Mouse (Mus musculus) fibroblast of lung, adult 2 months (primary cell): ENCODE measurements at regions not wholly inside any gene's neighbourhood (a gene's known extent, or its start where the extent isn't known, plus 50 kb on each side); places are given as distances from the start of the nearest gene placed in this dataset.

Source experiments
- DNase-seq: peaks from one replicate; pipeline ENCODE4 v3.0.0-alpha.2; 2011; ENCODE audit warnings: low read depth

DNA sequence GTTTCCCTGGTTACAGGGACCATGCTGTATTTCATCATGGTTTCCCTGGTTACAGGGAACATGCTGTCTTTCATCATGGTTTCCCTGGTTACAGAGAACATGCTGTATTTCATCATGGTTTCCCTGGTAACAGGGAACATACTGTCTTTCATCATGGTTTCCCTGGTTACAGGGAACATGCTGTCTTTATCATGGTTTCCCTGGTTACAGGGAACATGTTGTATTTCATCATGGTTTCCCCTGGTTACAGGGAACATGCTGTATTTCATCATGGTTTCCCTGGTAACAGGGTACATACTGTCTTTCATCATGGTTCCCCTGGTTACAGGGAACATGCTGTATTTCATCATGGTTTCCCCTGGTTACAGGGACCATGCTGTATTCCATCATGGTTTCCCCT is 1579.5 kb downstream of the 4930444P10Rik start:
- DNase-seq, result no peak

DNA sequence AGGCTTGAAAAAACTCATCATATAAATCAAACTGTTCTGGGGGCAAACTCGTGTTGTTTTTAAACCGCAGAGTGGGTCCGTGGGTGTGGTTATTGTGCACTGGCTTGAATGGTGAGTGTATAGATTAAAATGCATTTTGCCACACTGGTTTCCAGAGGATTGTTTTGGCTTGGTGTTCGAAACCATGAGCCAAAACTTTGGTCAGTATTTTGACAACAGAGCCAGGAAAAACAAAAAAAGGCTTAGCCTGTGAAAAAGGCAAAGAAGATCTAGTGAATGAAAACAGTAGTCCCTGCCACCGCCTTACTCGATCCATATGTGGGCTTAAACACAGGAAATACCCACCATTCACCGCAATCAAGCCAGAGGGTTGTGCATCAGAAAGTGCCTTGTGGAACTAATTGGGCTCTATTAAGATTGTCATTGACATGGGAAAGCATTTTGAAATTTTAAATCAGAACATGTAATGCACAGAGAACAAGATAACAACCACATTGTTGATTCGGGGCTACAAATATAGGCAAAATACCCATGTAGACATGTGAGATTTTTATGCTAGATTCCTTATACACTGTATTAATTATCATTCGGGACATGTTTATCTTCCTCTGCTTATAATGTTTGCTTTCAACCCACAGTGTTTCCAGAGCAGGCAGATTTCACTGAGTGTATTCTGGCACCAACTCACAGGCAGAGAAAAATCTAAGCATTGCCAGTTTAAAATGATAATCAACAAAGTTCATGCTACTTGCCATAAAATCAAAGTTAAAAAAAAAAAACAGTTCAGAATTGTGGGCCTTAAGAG is 1580.4 kb downstream of the 4930444P10Rik start:
- peak; percentile 67 for DNase-seq

DNA sequence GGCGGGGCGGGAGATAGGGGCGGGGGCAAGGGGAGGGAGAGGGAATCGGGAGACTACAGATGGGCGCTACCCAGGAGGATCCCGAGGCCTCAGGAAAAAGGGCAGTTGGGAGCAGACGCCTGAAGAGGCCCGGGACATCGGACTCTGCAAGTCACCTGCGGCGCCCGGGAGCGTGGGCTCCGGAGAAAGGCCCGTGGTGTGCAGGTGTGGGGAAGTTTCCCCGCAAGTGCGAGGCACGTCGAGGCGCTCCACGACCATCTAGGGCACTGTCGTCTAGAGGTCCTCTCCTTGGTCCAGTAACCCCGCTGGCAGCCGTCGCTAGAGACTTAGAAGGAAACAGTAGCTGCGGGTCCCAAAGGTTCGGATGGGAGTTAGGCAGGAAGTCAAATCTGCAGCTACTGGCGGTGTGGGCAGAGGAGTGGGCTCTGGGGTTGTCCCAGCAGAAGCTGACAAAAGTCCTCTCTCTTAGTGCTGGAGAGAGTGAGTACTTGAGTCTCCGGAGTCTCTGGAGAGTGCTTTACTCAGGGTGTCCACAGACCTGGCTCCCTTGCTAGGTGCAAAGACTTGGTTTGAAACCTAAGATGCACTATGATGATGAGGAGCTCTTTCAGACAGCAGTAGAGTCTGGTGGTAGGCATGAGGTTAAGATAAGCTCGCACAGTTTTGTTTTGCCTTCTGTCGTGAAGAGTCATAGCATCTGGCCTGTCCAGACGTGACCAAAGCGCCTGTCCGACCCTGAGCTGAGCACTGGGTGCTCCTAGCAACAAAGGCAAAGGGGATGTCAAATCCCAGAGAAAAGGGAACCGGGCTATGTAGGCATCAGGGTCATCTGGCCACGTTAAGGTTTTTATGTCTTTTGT is 1586.1 kb downstream of the 4930444P10Rik start:
- no peak for DNase-seq

DNA sequence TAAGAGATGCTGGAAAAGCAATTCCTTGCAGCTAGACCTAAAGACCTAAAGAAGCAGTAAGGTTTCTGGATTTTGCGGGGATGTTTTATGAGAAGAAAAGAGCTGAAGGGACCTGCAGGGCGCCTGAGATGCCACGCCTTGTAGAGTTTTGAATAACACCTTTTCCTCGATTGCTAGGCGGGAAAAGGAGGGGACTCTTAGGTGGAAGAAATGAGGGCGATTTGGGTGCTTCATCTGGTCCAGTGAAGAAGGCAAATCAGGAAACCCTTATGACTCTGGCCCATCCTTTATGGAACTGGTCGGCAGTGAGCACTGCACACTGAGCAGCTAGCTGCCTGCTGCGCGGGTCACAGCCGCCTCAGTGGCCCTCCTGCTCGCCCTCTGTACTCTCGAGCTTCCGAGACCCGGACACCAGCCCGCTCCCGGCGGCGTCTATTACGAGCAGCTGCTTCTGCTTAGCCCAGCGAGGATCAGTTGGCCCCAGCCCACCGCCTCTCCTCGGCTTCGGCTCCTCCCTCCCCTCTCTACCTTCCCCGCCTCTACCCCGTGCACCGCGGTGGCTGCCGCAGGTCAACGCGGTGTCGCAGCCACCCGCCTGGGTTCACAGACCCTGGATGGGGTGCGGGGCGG is 1586.8 kb downstream of the 4930444P10Rik start:
- DNase-seq, result no peak

DNA sequence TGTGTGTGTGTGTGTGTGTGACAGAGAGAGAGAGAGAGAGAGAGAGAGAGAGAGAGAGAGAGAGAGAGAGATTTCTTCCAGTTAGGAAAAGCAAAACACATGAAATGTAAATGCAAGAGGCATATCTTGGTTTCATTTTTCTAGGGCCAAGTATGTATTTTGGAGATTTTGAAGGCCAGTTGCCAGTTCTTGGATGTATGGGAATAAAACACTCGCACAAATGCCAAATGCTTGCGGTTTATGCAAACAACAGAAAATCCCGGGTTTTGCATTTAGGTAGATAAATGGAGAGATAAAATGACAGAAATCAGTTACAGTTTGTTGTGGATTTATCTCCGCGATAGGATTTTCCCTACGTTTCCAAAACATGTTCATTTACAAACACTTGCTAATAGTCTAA is 1587.4 kb downstream of the 4930444P10Rik start:
- DNase-seq, result no peak

DNA sequence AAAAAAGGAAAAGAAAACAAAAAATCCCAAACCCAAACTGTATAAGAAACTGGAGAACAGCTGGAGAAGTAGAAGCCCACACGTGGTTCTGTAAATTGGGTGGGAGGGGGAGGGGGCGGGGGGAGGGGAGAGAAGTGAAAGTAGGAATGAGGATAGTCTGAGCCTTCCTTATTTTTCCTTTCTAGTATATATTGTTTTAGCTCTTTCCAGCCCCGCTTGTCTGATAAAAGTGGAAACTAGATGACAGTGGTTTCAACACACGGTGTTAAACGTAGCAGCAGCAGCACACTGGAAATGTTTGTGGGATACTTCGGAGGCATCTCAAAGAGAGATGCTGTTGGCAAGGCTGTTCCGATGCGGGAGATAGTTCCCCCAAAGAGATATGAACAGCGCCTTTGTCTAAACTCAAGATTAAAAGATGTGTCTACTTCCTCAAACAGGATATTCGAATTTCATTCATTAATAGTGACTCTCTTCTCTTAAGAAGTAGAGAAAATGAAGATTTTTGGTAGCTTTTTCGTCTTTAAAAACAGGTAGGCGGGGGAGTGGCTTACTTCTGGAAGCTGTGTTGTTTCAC is 1588.3 kb downstream of the 4930444P10Rik start:
- no peak for DNase-seq

DNA sequence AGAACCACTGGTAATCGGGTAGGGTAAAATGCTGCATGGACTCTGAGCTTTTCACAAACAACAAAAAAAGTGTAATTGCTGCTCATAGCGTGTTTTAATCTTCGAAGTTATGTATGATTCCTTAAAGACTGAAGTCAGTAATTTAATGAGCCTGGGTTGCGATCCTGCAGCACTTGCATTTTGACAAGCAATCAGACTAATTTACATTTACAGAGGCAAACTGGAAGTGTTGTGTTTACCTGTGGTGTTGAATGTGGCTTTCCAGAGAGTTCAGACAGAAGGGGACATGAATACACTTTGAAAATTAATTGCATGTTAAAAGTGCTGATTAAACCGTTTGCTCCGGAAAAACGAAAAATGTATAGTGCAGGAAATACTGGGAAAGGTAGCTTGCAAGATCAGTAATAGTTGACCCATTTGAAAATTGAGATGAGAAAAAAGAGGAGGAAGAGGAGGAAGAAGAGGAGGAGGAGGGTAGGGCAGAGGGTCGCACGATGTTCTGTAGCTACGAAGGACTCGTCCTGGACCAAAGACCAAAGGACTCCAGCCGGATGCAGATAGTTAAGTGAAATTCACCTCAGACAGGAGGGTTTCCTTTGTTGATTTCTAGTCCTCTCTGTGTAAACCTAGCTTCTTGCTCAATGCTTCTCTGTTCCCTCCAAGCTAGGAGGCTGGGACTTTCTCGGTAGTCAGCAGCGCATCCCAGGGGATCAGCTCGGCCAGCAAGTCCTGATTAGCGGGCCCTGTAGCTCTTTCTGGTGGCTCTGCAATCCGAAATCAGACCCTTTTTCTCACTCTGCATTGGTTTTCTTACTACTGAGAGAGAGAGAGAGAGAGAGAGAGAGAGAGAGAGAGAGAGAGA is 1589.0 kb downstream of the 4930444P10Rik start:
- DNase-seq, result no peak

DNA sequence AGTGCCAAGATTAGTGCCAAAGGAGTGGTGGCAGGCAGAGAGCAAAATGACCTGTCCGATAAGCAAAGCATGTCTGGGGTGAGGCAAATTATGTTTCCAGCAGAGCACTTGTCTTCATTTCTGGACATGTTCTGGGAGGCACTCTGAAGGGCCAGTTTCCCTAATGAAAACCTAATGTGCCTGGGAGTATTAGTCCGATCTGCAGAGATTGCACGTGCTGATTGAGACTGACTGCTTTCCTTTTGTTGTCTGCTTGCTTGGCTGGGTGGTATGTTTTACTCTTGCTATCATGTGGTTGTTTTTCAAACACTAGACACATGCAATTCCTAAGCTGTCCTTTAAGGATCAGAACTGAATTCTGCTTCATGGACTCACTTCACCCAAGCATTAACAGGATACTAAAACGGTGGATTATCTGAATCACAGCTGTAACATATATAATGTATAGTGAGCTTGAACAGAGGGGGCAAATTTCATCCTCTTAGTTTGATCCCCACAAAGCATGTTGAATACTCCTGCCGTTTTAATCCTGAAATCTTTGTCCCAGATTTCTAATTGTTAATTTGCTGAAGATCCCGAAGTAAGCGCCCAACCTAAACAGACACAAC is 1589.8 kb downstream of the 4930444P10Rik start:
- no peak for DNase-seq

DNA sequence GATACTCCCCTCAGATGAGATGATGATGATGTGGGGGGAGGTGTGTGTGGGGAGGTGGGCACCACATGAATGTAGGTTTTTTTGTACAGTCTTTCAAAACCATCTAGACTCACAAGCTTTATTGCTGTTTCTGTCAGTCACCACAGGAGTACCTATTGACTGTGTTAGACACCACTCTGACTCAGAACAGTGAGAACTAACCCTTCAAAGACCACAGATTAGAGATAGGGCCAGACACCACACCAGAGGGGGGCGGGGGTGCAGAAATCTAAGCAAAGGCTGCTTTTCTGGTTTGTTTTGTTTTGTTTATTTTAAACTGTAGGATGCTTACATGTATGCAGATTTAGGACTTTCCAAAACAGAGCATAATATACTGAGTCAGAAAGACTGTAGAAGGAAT is 1594.0 kb downstream of the 4930444P10Rik start:
- DNase-seq, result no peak

DNA sequence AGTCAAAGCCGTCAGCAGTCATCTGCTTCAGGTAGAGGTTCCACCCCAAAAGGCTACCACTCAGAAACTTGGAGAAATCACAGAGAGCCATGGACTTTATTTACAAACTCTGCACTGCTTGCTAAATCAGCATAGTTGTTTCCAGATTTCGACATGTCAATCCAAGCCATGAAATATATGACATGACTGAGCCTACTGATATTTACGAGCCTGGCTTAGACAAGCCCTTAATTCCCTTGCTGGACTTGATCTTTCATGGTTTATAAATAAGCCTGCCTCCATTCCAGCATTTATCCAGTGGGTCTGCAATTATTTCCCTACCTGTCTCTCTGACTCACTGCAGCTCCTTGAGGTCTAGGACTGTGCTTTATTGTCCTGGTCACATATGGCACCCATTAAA is 1603.1 kb downstream of the 4930444P10Rik start:
- no peak for DNase-seq

DNA sequence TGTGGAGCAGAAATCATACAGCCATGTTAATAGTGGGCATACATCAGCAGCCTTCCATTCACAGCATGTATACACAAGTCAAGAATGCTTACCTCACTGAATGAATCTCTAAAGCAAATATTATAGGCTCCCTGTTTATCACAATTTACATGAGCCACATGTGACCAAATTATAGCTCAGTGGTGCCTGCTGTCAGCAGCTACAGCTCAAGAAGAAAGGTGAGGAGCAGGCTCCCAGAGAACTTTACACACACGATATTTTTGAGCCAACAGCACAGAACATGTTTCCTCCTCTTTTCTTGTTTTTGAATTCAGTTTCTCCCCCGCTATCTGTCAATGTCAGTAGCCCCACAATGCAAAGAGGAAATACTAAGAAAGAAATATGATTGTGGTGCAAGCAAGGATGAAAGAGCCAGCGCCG is 1605.4 kb downstream of the 4930444P10Rik start:
- DNase-seq, result no peak

DNA sequence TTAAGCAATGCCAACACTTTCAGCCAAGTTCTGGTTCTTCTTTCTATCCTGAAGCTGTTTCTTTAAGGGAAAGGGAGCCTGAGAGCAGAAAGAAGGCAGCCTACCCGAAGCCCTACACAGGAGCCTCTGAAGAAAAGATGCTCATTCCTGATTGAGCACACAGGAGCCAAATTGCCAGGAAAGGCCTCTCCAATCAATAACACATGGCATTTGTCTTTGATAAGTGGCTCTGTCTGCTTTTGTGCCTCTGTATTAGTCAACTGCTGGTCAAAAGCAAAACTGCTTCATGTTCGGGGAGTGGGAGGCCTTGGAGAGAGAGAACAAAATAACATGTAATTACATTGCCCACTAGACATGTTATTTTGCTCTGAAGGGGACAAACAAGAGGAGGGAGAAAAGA is 1607.4 kb downstream of the 4930444P10Rik start:
- DNase-seq, result no peak

DNA sequence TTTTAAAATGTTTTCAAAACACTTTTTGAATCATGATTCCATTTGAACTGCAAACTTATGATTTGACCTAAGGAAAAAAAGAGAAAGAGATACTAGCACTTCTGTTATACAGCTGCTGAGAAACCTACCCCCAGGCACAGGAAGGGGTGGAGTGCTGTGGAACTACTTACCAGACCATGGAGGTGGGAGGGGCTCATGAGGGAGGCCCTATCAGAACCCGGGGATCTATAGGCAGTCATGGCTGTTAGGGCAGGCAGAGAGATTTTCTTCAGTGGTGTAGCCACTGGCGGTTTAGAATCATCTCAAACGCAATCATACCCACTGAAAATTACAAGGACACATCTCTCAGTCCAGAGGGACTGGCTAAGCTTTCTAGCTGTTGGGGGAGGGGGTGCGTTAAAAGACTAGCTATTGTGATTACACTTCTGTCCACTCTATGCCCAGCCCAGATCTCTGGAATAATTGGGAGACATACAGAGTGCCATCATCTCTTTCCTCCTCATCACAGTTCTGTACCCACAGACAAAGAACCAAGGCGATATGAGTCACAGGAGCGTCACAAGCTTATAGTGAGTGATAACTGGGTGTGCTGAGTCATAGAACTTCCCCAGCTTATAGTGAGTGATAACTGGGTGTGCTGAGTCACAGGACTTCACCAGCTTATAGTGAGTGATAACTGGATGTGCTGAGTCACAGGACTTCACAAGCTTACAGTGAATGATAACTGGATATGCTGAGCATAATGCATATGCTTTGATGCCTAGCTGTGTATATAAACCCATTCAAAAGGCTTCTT is 1608.8 kb downstream of the 4930444P10Rik start:
- DNase-seq, result no peak

DNA sequence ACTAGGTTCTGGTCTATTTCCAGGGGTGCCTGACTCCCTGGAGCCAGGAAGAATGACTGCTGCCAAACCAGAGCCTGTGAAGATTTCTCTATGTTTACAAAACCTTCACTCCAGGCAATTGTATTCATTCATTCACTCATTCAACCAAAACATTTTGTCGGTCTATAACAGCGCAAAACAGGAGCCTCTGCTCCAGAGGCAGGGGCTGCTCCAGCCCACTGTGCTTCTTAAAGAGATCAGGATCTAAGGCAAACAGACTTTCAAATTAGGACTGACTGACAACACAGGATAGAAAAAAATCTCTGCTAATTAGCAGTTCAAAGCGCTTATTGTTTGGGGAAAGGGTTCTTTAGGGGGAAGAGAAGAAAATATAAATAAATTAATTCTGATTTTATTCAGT is 1620.8 kb downstream of the 4930444P10Rik start:
- DNase-seq, result no peak

DNA sequence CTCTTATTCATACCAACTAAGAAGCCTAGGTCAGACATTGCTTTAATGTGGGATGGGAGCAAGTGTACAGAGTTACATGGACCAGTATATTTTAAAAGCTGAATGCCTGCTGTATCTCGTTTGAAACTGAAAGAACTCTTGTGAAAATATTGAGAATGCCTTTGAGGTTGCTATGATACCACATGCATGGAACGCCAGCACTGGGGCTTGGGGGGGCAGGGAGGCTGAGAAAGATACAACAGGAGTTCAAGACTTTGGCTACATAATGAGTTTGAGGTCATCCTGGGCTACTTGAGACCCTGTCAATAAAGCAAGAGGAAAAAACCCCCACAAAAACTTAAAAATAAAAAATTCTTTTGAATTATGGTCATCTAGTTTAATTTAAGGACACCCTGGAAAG is 1621.6 kb downstream of the 4930444P10Rik start:
- DNase-seq, result no peak

DNA sequence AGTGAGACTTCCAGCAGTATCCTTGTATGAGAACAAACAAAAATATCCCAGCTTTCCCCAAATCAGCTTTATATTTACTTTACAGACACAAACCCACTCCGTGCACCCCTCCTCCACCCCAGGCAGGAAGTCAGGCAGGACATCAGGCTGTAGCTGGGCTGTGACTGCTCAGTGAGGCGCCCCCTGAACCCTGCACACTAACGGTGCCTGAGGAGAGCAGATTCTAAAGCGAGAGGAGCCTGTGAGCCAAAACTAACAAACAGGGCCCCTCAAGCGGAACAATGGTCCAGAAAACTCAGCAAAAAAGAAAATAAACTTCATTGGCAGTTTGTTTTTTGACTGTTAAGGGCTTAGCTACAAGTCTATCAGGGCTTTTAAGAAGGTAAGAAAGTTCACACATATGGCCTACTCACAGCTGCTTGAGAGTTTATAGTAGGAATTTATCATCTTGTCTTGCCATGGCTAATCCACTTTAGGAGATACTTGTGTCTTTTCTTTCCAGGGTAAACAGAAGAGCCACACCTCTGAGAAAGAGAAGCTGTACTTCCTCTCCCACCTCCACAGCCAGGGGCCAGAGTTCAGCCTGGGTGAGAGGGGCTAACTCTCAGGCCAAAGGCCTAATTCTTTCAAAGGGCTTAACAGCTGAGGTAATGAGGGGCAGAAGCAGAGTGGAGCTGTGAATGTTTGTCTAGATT is 1628.2 kb downstream of the 4930444P10Rik start:
- no peak for DNase-seq

DNA sequence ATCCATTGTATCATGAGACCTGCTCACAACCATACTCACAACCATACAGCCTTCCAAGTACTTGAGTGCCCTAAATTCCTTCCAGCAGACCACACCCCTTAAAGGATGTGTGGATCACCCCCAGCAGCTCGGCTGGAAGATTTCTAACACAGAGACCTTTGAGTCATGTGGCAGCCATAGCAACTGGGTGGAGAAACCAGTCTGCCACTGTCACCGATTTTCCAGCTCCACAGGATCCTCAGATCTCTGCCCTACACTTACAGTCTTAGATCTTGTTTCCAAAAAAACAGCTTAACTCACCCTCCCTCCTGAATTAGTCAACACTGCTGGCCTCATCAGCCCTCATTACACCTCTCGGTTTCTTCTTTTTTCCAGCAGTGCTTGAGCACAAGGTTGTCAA is 1630.6 kb downstream of the 4930444P10Rik start:
- DNase-seq, result peak; percentile 19

DNA sequence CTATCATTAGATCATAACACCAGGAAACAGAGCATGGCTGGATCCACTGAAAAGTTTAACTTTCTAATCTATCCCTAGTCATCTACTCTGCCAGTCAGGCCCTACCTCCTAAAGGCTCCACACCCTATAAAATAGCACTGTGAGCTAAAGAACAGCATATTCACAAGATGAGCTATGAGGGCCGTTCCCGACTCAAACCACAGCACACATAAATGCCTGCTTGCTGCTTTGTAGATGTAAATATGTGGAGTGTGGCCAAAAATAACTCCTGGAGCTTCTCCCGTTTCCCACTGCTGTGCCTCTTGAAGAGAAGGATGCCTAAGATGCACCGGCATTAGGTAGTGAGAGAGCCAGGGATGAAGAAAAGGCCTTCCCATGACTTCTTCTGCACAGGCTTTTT is 1632.3 kb downstream of the 4930444P10Rik start:
- no peak for DNase-seq

DNA sequence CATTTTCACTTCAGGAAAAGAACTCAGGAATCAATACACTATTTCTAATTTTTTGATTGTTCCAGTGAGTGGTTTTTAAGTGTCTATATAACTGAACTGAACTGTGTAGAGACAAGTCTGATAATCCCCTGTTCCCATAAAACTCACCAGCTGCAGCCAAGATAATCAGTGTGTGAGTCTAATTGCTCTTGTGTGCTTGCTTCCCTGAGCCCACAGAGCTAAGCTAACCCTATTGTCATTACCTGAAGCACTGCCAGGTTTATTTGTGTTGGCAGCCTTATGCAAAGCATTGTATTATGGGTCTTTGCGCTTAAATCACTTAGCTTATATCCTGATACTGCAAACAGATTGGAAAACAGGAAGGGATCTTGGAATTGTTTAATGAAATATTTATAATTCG is 1663.8 kb downstream of the 4930444P10Rik start:
- no peak for DNase-seq

DNA sequence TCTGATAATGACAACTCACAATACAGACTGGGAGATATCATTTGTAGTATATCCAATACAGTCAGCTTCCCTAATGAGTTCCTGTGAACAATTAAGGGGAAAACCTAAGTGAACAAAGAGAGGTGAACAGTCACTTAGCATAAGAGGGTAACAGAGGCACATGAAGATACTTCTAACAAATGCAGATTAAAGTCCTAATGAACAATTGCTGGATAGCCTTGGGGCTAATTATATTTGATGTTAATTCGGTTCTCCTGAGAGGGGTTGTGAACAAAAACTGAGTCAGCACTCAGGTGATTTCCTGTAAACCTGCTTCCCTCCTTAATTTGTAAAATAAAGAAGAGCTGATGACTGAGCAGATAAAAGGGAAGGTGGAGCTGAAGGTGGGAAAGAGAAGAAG is 1672.1 kb downstream of the 4930444P10Rik start:
- no peak for DNase-seq
